Mouse (Mus musculus) ES-E14 (cell line): ENCODE data around the gene Mta1. TPM values are rescaled to one million over a fixed set of nuclear protein-coding genes. Genes with fewer than 3 reads are reported as not detected.

ENCODE experiments used
- DNase-seq: peaks from one replicate; pipeline ENCODE4 v3.0.0-alpha.2; 2013; ENCODE audit warnings: low read depth, low spot score
- H3K27ac ChIP-seq: 2 replicates; pipeline ENCODE4 v1.5.1; 2012; ENCODE audit warnings: low read depth, mild to moderate bottlenecking, low read length, moderate library complexity, mixed read lengths; ENCODE audit not compliant: poor library complexity, insufficient read depth, severe bottlenecking
- H3K36me3 ChIP-seq: 2 replicates; pipeline ENCODE4 v1.6.1; 2012; ENCODE audit warnings: mild to moderate bottlenecking, low read length, moderate library complexity, mixed read lengths; ENCODE audit not compliant: control insufficient read depth, poor library complexity, insufficient read depth, severe bottlenecking
- H3K4me1 ChIP-seq, 2 experiments: fragments of 150-350 bp in 1 of 2; sonication (generic) in 1 of 2; 2 replicates each; pipeline ENCODE4 v1.6.1; 2012; ENCODE audit warnings: low read length in 2 of 2, mild to moderate bottlenecking in 1 of 2, mixed read lengths in 1 of 2; ENCODE audit not compliant: control insufficient read depth in 2 of 2, insufficient read depth in 2 of 2, poor library complexity in 1 of 2
- H3K4me3 ChIP-seq, 2 experiments: fragments of 150-350 bp in 1 of 2; sonication (generic) in 1 of 2; 2 replicates each; pipeline ENCODE4 v1.5.1; 2012; ENCODE audit warnings: low read length in 2 of 2, low read depth in 1 of 2, mild to moderate bottlenecking in 1 of 2, mixed read lengths in 1 of 2; ENCODE audit not compliant: insufficient read depth in 1 of 2, poor library complexity in 1 of 2, severe bottlenecking in 1 of 2
- H3K9ac ChIP-seq: 2 replicates; pipeline ENCODE4 v1.6.1; 2012; ENCODE audit warnings: low read depth, mild to moderate bottlenecking, low read length, mixed read lengths; ENCODE audit not compliant: poor library complexity, insufficient read depth, severe bottlenecking
- H3K9me3 ChIP-seq: fragments of 150-350 bp; sonication (generic); 2 replicates; pipeline ENCODE4 v1.6.1; 2012; ENCODE audit warnings: low read depth, mild to moderate bottlenecking, low read length; ENCODE audit not compliant: control insufficient read depth, insufficient read depth
- CHD2 ChIP-seq: IDR thresholded peaks from 2 replicates; pipeline ENCODE4 v1.6.1; 2014; ENCODE audit warnings: mild to moderate bottlenecking, low read depth, low read length, inconsistent platforms
- HCFC1 ChIP-seq: IDR thresholded peaks from 2 replicates; pipeline ENCODE4 v1.6.1; 2012; ENCODE audit warnings: low read length, inconsistent platforms, borderline replicate concordance; ENCODE audit not compliant: insufficient read depth
- MAFK ChIP-seq: IDR thresholded peaks from 2 replicates; pipeline ENCODE4 v1.6.1; 2014; ENCODE audit warnings: mild to moderate bottlenecking, low read depth, low read length, inconsistent platforms; ENCODE audit not compliant: insufficient read depth
- ZC3H11A ChIP-seq: IDR thresholded peaks from 2 replicates; pipeline ENCODE4 v1.6.1; 2012; ENCODE audit warnings: low read depth, mild to moderate bottlenecking, inconsistent platforms, low read length, borderline replicate concordance
- ZNF384 ChIP-seq: IDR thresholded peaks from 2 replicates; pipeline ENCODE4 v1.6.1; 2012; ENCODE audit warnings: low read depth, low read length, inconsistent platforms
- in situ Hi-C, 2 experiments: fragments of 600-800 bp; cut with MboI; formaldehyde crosslinking; loops; one replicate each; pipeline ENCODE4 v1.15.1; 2025; ENCODE audit warnings: low sequenced_read_pairs in 2 of 2, inconsistent platforms in 1 of 2; ENCODE audit not compliant: unreplicated experiment in 2 of 2
- total RNA-seq: library from RNA; depleted of rRNA; stranded (reverse); fragments of 300-350 nt; gene quantifications from 2 replicates; pipeline ENCODE4 v1.2.3, GENCODE M21; 2012

The Mta1 gene
- total RNA-seq, 1 experiment, result 30.3 TPM

- H3K27ac ChIP-seq, result no peak overlapping the region
These were observed 4.4 kb downstream of the Mta1 start for GRCm38 (mm10) chr12:113102461-113102860.

GRCm38 (mm10) chr12:113103846-113104451, 5.9 kb downstream of the Mta1 start:
- TF ChIP-seq ZNF384, result no peak
- TF ChIP-seq CHD2, result no peak
- TF ChIP-seq ZC3H11A, result no peak
- TF ChIP-seq HCFC1, result no peak
- TF ChIP-seq MAFK, result no peak
- DNase-seq, result no peak
- in situ Hi-C loops, result no loop called here
- Histone ChIP-seq H3K9ac (no peak overlapping the region), H3K9me3 (no peaks in the 10 kb centered on the region), H3K4me3 (no peak overlapping the region), H3K4me1 (peaks cover 8 to 31% of the 10 kb centered on the region in 2 experiments; a peak in 2 of 4 replicates), H3K36me3 (peaks cover 2% of the 10 kb centered on the region; the same call in 1 of the 2 replicates), H3K27ac (no peak overlapping the region)

More at GRCm38 (mm10) chr12:113102461-113102860, 4.4 kb downstream of the Mta1 start:
- H3K4me3 ChIP-seq, result no peak overlapping the region
- in situ Hi-C loops, result no loop called here
- peaks cover 2% of the 10 kb centered on the region; the same call in 1 of the 2 replicates for H3K36me3 ChIP-seq
- peak overlapping the region; percentile 16; the same call in 1 of the 2 replicates for H3K9ac ChIP-seq
- H3K4me1 ChIP-seq, result peaks cover 8 to 31% of the 10 kb centered on the region in 2 experiments; a peak in 2 of 4 replicates
- DNase-seq, result no peak
- H3K9me3 ChIP-seq, result no peaks in the 10 kb centered on the region
- TF ChIP-seq ZC3H11A (no peak), CHD2 (no peak), ZNF384 (no peak), MAFK (no peak), HCFC1 (no peak)

GRCm38 (mm10) chr12:113106386-113106785, 8.3 kb downstream of the Mta1 start:
- H3K4me3 ChIP-seq, result no peak overlapping the region
- in situ Hi-C loops, result no loop called here
- H3K27ac ChIP-seq, result no peak overlapping the region
- peaks cover 2% of the 10 kb centered on the region; the same call in 1 of the 2 replicates for H3K36me3 ChIP-seq
- H3K9ac ChIP-seq, result no peak overlapping the region
- TF ChIP-seq ZNF384 (no peak), MAFK (no peak), HCFC1 (no peak), ZC3H11A (no peak), CHD2 (no peak)
- no peaks in the 10 kb centered on the region for H3K9me3 ChIP-seq
- peaks cover 8 to 19% of the 10 kb centered on the region in 2 experiments; a peak in 2 of 4 replicates for H3K4me1 ChIP-seq
- no peak for DNase-seq

- no peak for DNase-seq
- peaks cover 9 to 21% of the 10 kb centered on the region in 2 experiments; a peak in 2 of 4 replicates for H3K4me1 ChIP-seq
- TF ChIP-seq ZC3H11A (no peak), ZNF384 (no peak), MAFK (no peak), CHD2 (no peak), HCFC1 (no peak)
- H3K27ac ChIP-seq, result no peak overlapping the region
- H3K4me3 ChIP-seq, result no peak overlapping the region
- H3K36me3 ChIP-seq, result peaks cover 2% of the 10 kb centered on the region; the same call in 1 of the 2 replicates
- H3K9me3 ChIP-seq, result no peaks in the 10 kb centered on the region
- in situ Hi-C loops, result no loop called here
- H3K9ac ChIP-seq, result no peak overlapping the region
These were observed 9.5 kb downstream of the Mta1 start for GRCm38 (mm10) chr12:113107431-113108124.
